Mouse (Mus musculus) kidney, postnatal 0 days (tissue): ENCODE results near the gene Cox6a2. TPM values are rescaled to one million over a fixed set of nuclear protein-coding genes. Genes with fewer than 3 reads are reported as not detected.

Experiments
- ATAC-seq: fragments of 200-750 bp; cut with Nextera tagmentation; replicated peaks from 2 replicates; pipeline ENCODE4 v1.8.0; 2017; ENCODE audit warnings: low read depth, moderate number of reproducible peaks, moderate TSS enrichment, moderate library complexity; ENCODE audit not compliant: low FRiP score
- DNase-seq: peaks from one replicate; pipeline ENCODE4 v3.0.0-alpha.2; 2016; ENCODE audit warnings: low spot score
- H3K27ac ChIP-seq: fragments of 300-500 bp; sonication (generic); 2 replicates; pipeline ENCODE4 v1.5.1; 2014; ENCODE audit warnings: mild to moderate bottlenecking
- H3K27me3 ChIP-seq: fragments of 300-500 bp; sonication (generic); 2 replicates; pipeline ENCODE4 v1.6.1; 2014; ENCODE audit warnings: low read length, mixed read lengths; ENCODE audit not compliant: insufficient read depth
- H3K36me3 ChIP-seq: fragments of 300-500 bp; sonication (generic); 2 replicates; pipeline ENCODE4 v1.6.1; 2014; ENCODE audit warnings: low read length, mixed read lengths; ENCODE audit not compliant: insufficient read depth
- H3K4me1 ChIP-seq: fragments of 300-500 bp; sonication (generic); replicated peaks from 2 replicates; pipeline ENCODE4 v1.6.1; 2014; ENCODE audit warnings: antibody characterized with exemption, low read length, mixed read lengths; ENCODE audit not compliant: insufficient read depth
- H3K4me2 ChIP-seq: fragments of 300-500 bp; sonication (generic); 2 replicates; pipeline ENCODE4 v1.6.1; 2014; ENCODE audit warnings: mild to moderate bottlenecking, low read length, moderate library complexity, mixed read lengths
- H3K4me3 ChIP-seq: fragments of 300-500 bp; sonication (generic); replicated peaks from 2 replicates; pipeline ENCODE4 v1.5.1; 2014; ENCODE audit warnings: low read depth, low read length
- H3K9ac ChIP-seq: fragments of 300-500 bp; sonication (generic); 2 replicates; pipeline ENCODE4 v1.6.1; 2014; ENCODE audit warnings: low read depth, low read length
- H3K9me3 ChIP-seq: fragments of 300-500 bp; sonication (generic); replicated peaks from 2 replicates; pipeline ENCODE4 v1.6.1; 2016; ENCODE audit warnings: low read length, inconsistent platforms, mixed read lengths
- CTCF ChIP-seq: IDR thresholded peaks from 2 replicates; pipeline ENCODE4 v1.5.1; 2016; ENCODE audit warnings: antibody characterized with exemption, low read depth, mild to moderate bottlenecking, moderate library complexity
- WGBS: fragments of 180-500 bp; shearing (Covaris S2); extraction: QIAGEN DNeasy Blood & Tissue Kit; methylation state at CpG from one replicate; pipeline ENCODE4 v1.1.7; 2014; 5-methylcytosine and 5-hydroxymethylcytosine counted together
- polyA plus RNA-seq: library from polyadenylated mRNA; unstranded; fragments of >200 nt; fragmentation: Nextera tagmentation; extraction: Ambion mirVana; gene quantifications from 2 replicates; pipeline ENCODE4 v1.2.1, GENCODE M21; 2015

The Cox6a2 gene
- polyA plus RNA-seq: not detected in 2 replicates

GRCm38 (mm10) chr7:128206152-128206551 is at the start of gene Cox6a2:
Gene Cox6a2, minus strand, starts transcription at chr7:128206387.
- H3K4me1 ChIP-seq: no peaks in the 10 kb centered on the region
- no peak for TF ChIP-seq CTCF

GRCm38 (mm10) chr7:128255757-128256156 is 49.6 kb upstream of the Cox6a2 start:
- H3K27ac ChIP-seq: no peak overlapping the region
- peaks cover 5% of the 10 kb centered on the region; the same call in 1 of the 2 replicates for H3K36me3 ChIP-seq
- H3K27me3 ChIP-seq: no peaks in the 10 kb centered on the region
- H3K9ac ChIP-seq: no peak overlapping the region
- 85% methylated on average over 5 of the region's 5 CpGs for WGBS
- ATAC-seq: no peak
- peaks cover 14% of the 10 kb centered on the region; the same call in 1 of the 2 replicates for H3K4me1 ChIP-seq
- no peak for DNase-seq
- H3K4me3 ChIP-seq: no peak overlapping the region
- H3K9me3 ChIP-seq: no peaks in the 10 kb centered on the region
- no peak for TF ChIP-seq CTCF
- H3K4me2 ChIP-seq: no peak overlapping the region

More at GRCm38 (mm10) chr7:128206152-128206551, at the start of gene Cox6a2:
- no peaks in the 10 kb centered on the region for H3K36me3 ChIP-seq
- no peaks in the 10 kb centered on the region for H3K9me3 ChIP-seq
- H3K27ac ChIP-seq: no peak within 1 kb of the TSS
- no peaks in the 10 kb centered on the region for H3K27me3 ChIP-seq
- H3K4me3 ChIP-seq: no peak within 1 kb of the TSS
- DNase-seq: no peak
- 86% methylated on average over 6 of the region's 6 CpGs for WGBS
- H3K9ac ChIP-seq: no peak within 1 kb of the TSS
- no peak within 1 kb of the TSS for H3K4me2 ChIP-seq
- ATAC-seq: no peak

- no peak for TF ChIP-seq CTCF
- peaks cover 5% of the 10 kb centered on the region; the same call in 1 of the 2 replicates for H3K36me3 ChIP-seq
- no peak for ATAC-seq
- H3K9ac ChIP-seq: no peak overlapping the region
- no peaks in the 10 kb centered on the region for H3K27me3 ChIP-seq
- DNase-seq: no peak
- no peak overlapping the region for H3K27ac ChIP-seq
- WGBS: 61% methylated on average over 2 of the region's 2 CpGs
- H3K4me1 ChIP-seq: peaks cover 14% of the 10 kb centered on the region; the same call in 1 of the 2 replicates
- H3K9me3 ChIP-seq: no peaks in the 10 kb centered on the region
- no peak overlapping the region for H3K4me3 ChIP-seq
- H3K4me2 ChIP-seq: no peak overlapping the region
These were observed 48.8 kb upstream of the Cox6a2 start for GRCm38 (mm10) chr7:128254978-128255377.

GRCm38 (mm10) chr7:128252609-128253008 is 46.4 kb upstream of the Cox6a2 start:
- H3K9ac ChIP-seq: no peak overlapping the region
- ATAC-seq: no peak
- TF ChIP-seq CTCF: no peak

GRCm38 (mm10) chr7:128251946-128252345 is 45.8 kb upstream of the Cox6a2 start:
- 41% methylated on average over 12 of the region's 12 CpGs for WGBS
- H3K27me3 ChIP-seq: no peaks in the 10 kb centered on the region
- ATAC-seq (no peak), DNase-seq (no peak)
- peak overlapping the region; percentile 52 for H3K4me2 ChIP-seq
- H3K36me3 ChIP-seq: peaks cover 5% of the 10 kb centered on the region; the same call in 1 of the 2 replicates
- no peaks in the 10 kb centered on the region for H3K9me3 ChIP-seq
- H3K27ac ChIP-seq: no peak overlapping the region
- H3K4me1 ChIP-seq: peaks cover 14% of the 10 kb centered on the region; the same call in 1 of the 2 replicates
- TF ChIP-seq CTCF: no peak
- peak overlapping the region; percentile 23; the same call in 1 of the 2 replicates for H3K9ac ChIP-seq
- no peak overlapping the region for H3K4me3 ChIP-seq

More at GRCm38 (mm10) chr7:128252609-128253008, 46.4 kb upstream of the Cox6a2 start:
- Histone ChIP-seq H3K27me3 (no peaks in the 10 kb centered on the region), H3K4me2 (peak overlapping the region; percentile 52), H3K36me3 (peaks cover 5% of the 10 kb centered on the region; the same call in 1 of the 2 replicates), H3K4me1 (peaks cover 14% of the 10 kb centered on the region; the same call in 1 of the 2 replicates), H3K4me3 (no peak overlapping the region), H3K9me3 (no peaks in the 10 kb centered on the region), H3K27ac (no peak overlapping the region)
- peak; percentile 44 for DNase-seq
- WGBS: 14% methylated on average over 24 of the region's 24 CpGs

GRCm38 (mm10) chr7:128249998-128250397 is 43.8 kb upstream of the Cox6a2 start:
- 87% methylated on average over 5 of the region's 5 CpGs for WGBS
- H3K9me3 ChIP-seq: no peaks in the 10 kb centered on the region
- no peak overlapping the region for H3K4me3 ChIP-seq
- no peak overlapping the region for H3K27ac ChIP-seq
- no peak overlapping the region for H3K4me2 ChIP-seq
- H3K27me3 ChIP-seq: no peaks in the 10 kb centered on the region
- H3K36me3 ChIP-seq: peaks cover 6% of the 10 kb centered on the region; the same call in 1 of the 2 replicates
- peaks cover 14% of the 10 kb centered on the region; the same call in 1 of the 2 replicates for H3K4me1 ChIP-seq
- TF ChIP-seq CTCF: no peak
- no peak for DNase-seq
- ATAC-seq: no peak
- no peak overlapping the region for H3K9ac ChIP-seq
